Mouse (Mus musculus): ENCODE results near the gene Nt5c2. TPM values are rescaled to one million over a fixed set of nuclear protein-coding genes. Genes with fewer than 3 reads are reported as not detected.
"Not testable (repeated sequence)": the region's sequence is repeated elsewhere in the genome, so short reads cannot be mapped to it uniquely, and the experiment has no call there.

The Nt5c2 gene
- polyA plus RNA-seq, 1 experiment from 2014 or later = 85.4 TPM

- no peak overlapping the region for H3K4me2 ChIP-seq
- H3K36me3 ChIP-seq = no peaks in the 10 kb centered on the region
- H3K9me3 ChIP-seq = no peaks in the 10 kb centered on the region
- 75% methylated on average over 6 of the region's 6 CpGs for WGBS
- H3K27me3 ChIP-seq = no peaks in the 10 kb centered on the region
- H3K27ac ChIP-seq = no peak overlapping the region
- H3K9ac ChIP-seq (replicated peaks) = no peak overlapping the region
- H3K4me3 ChIP-seq (replicated peaks) = no peak overlapping the region
- no peak for ATAC-seq (ENCODE audit: insufficient number of reproducible peaks, insufficient read depth, low FRiP score, low TSS enrichment, low read depth)
- peaks cover 20% of the 10 kb centered on the region for H3K4me1 ChIP-seq (replicated peaks)
These were observed 27.3 kb downstream of the Nt5c2 start for GRCm38 (mm10) chr19:46987646-46988045.

GRCm38 (mm10) chr19:46984726-46985622, 30.0 kb downstream of the Nt5c2 start:
- no peak overlapping the region for H3K27ac ChIP-seq
- 86% methylated on average over 13 of the region's 13 CpGs for WGBS

GRCm38 (mm10) chr19:46983966-46984380, 31.0 kb downstream of the Nt5c2 start:
- H3K4me3 ChIP-seq (replicated peaks) = no peak overlapping the region
- 0 out of 2 replicates have a peak overlapping the region, but pooled peaks have one; percentile 4 for H3K4me2 ChIP-seq
- peaks cover 13% of the 10 kb centered on the region for H3K4me1 ChIP-seq (replicated peaks)
- no peak overlapping the region for H3K9ac ChIP-seq (replicated peaks)
- WGBS = 51% methylated on average over 11 of the region's 11 CpGs
- H3K36me3 ChIP-seq = no peaks in the 10 kb centered on the region
- no peaks in the 10 kb centered on the region for H3K9me3 ChIP-seq
- no peak for ATAC-seq (ENCODE audit: insufficient number of reproducible peaks, insufficient read depth, low FRiP score, low TSS enrichment, low read depth)
- H3K27me3 ChIP-seq = no peaks in the 10 kb centered on the region
- no peak overlapping the region for H3K27ac ChIP-seq

More at GRCm38 (mm10) chr19:46984726-46985622, 30.0 kb downstream of the Nt5c2 start:
- Histone ChIP-seq H3K27me3 (no peaks in the 10 kb centered on the region), H3K4me3 (replicated peaks) (no peak overlapping the region), H3K36me3 (no peaks in the 10 kb centered on the region), H3K4me1 (replicated peaks) (peaks cover 19% of the 10 kb centered on the region), H3K9ac (replicated peaks) (no peak overlapping the region), H3K9me3 (no peaks in the 10 kb centered on the region), H3K4me2 (no peak overlapping the region)
- no peak for ATAC-seq (ENCODE audit: insufficient number of reproducible peaks, insufficient read depth, low FRiP score, low TSS enrichment, low read depth)

- no peak overlapping the region for H3K9ac ChIP-seq (replicated peaks)
- ATAC-seq (ENCODE audit: insufficient number of reproducible peaks, insufficient read depth, low FRiP score, low TSS enrichment, low read depth) = no peak
- H3K27me3 ChIP-seq = no peaks in the 10 kb centered on the region
- H3K4me3 ChIP-seq (replicated peaks) = no peak overlapping the region
- no peak overlapping the region for H3K27ac ChIP-seq
- H3K4me2 ChIP-seq = no peak overlapping the region
- no peaks in the 10 kb centered on the region for H3K36me3 ChIP-seq
- peaks cover 13% of the 10 kb centered on the region for H3K4me1 ChIP-seq (replicated peaks)
- no peaks in the 10 kb centered on the region for H3K9me3 ChIP-seq
- whole genome bisulfite sequencing = 56% methylated on average over 14 of the region's 14 CpGs
These were observed 31.5 kb downstream of the Nt5c2 start for GRCm38 (mm10) chr19:46983352-46983965.

- H3K9ac ChIP-seq (replicated peaks) = no peak overlapping the region
These were observed 33.5 kb downstream of the Nt5c2 start for GRCm38 (mm10) chr19:46981462-46981861.

GRCm38 (mm10) chr19:46979781-46980105, 35.2 kb downstream of the Nt5c2 start:
- WGBS = 78% methylated on average over 3 of the region's 3 CpGs
- Histone ChIP-seq H3K27me3 (no peaks in the 10 kb centered on the region), H3K27ac (no peak overlapping the region), H3K4me1 (replicated peaks) (peaks cover 11% of the 10 kb centered on the region), H3K4me2 (no peak overlapping the region), H3K9ac (replicated peaks) (no peak overlapping the region), H3K36me3 (no peaks in the 10 kb centered on the region), H3K9me3 (no peaks in the 10 kb centered on the region), H3K4me3 (replicated peaks) (no peak overlapping the region)
- ATAC-seq (ENCODE audit: insufficient number of reproducible peaks, insufficient read depth, low FRiP score, low TSS enrichment, low read depth) = no peak

More at GRCm38 (mm10) chr19:46981462-46981861, 33.5 kb downstream of the Nt5c2 start:
- no peaks in the 10 kb centered on the region for H3K36me3 ChIP-seq
- H3K4me3 ChIP-seq (replicated peaks) = no peak overlapping the region
- no peaks in the 10 kb centered on the region for H3K9me3 ChIP-seq
- H3K27ac ChIP-seq = no peak overlapping the region
- H3K4me2 ChIP-seq = no peak overlapping the region
- 34% methylated on average over 6 of the region's 6 CpGs for WGBS
- H3K4me1 ChIP-seq (replicated peaks) = peaks cover 11% of the 10 kb centered on the region
- ATAC-seq (ENCODE audit: insufficient number of reproducible peaks, insufficient read depth, low FRiP score, low TSS enrichment, low read depth) = no peak
- H3K27me3 ChIP-seq = no peaks in the 10 kb centered on the region

- Histone ChIP-seq H3K36me3 (no peaks in the 10 kb centered on the region), H3K4me3 (replicated peaks) (no peak overlapping the region), H3K27me3 (no peaks in the 10 kb centered on the region), H3K4me2 (no peak overlapping the region), H3K9me3 (no peaks in the 10 kb centered on the region), H3K4me1 (replicated peaks) (peaks cover 11% of the 10 kb centered on the region), H3K27ac (no peak overlapping the region), H3K9ac (replicated peaks) (no peak overlapping the region)
- no peak for ATAC-seq (ENCODE audit: insufficient number of reproducible peaks, insufficient read depth, low FRiP score, low TSS enrichment, low read depth)
- 82% methylated on average over 17 of the region's 17 CpGs for WGBS
These were observed 35.8 kb downstream of the Nt5c2 start for GRCm38 (mm10) chr19:46978920-46979780.

- not testable (repeated sequence) for H3K9ac ChIP-seq (replicated peaks); H3K27ac ChIP-seq; ATAC-seq (ENCODE audit: insufficient number of reproducible peaks, insufficient read depth, low FRiP score, low TSS enrichment, low read depth); H3K27me3 ChIP-seq; H3K36me3 ChIP-seq; H3K4me2 ChIP-seq; H3K9me3 ChIP-seq; H3K4me1 ChIP-seq (replicated peaks); H3K4me3 ChIP-seq (replicated peaks)
- WGBS = 95% methylated on average over 3 of the region's 3 CpGs
These were observed 36.9 kb downstream of the Nt5c2 start for GRCm38 (mm10) chr19:46978069-46978468.

- ATAC-seq (ENCODE audit: insufficient number of reproducible peaks, insufficient read depth, low FRiP score, low TSS enrichment, low read depth) = no peak
- H3K4me1 ChIP-seq (replicated peaks) = no peaks in the 10 kb centered on the region
- no peak overlapping the region for H3K4me3 ChIP-seq (replicated peaks)
- H3K9ac ChIP-seq (replicated peaks) = no peak overlapping the region
- no peaks in the 10 kb centered on the region for H3K27me3 ChIP-seq
- 68% methylated on average over 6 of the region's 6 CpGs for WGBS
- H3K9me3 ChIP-seq = no peaks in the 10 kb centered on the region
- H3K4me2 ChIP-seq = no peak overlapping the region
- no peak overlapping the region for H3K27ac ChIP-seq
- no peaks in the 10 kb centered on the region for H3K36me3 ChIP-seq
These were observed 37.5 kb downstream of the Nt5c2 start for GRCm38 (mm10) chr19:46977460-46977859.

GRCm38 (mm10) chr19:46976743-46977142, 38.2 kb downstream of the Nt5c2 start:
- WGBS = 67% methylated on average over 2 of the region's 2 CpGs
- Histone ChIP-seq H3K36me3 (no peaks in the 10 kb centered on the region), H3K27me3 (no peaks in the 10 kb centered on the region)

GRCm38 (mm10) chr19:46975997-46976396, 39.0 kb downstream of the Nt5c2 start:
- WGBS = 84% methylated on average over 8 of the region's 8 CpGs
- no peak overlapping the region for H3K27ac ChIP-seq
- H3K4me3 ChIP-seq (replicated peaks) = no peak overlapping the region
- 0 out of 2 replicates have a peak, but pooled peaks cover 3% of the 10 kb centered on the region for H3K4me1 ChIP-seq (replicated peaks)
- H3K27me3 ChIP-seq = no peaks in the 10 kb centered on the region
- H3K9ac ChIP-seq (replicated peaks) = no peak overlapping the region
- H3K36me3 ChIP-seq = no peaks in the 10 kb centered on the region
- ATAC-seq (ENCODE audit: insufficient number of reproducible peaks, insufficient read depth, low FRiP score, low TSS enrichment, low read depth) = no peak
- H3K9me3 ChIP-seq = no peaks in the 10 kb centered on the region
- H3K4me2 ChIP-seq = no peak overlapping the region

More at GRCm38 (mm10) chr19:46976743-46977142, 38.2 kb downstream of the Nt5c2 start:
- H3K4me1 ChIP-seq (replicated peaks) = no peaks in the 10 kb centered on the region
- H3K4me2 ChIP-seq = no peak overlapping the region
- no peak overlapping the region for H3K4me3 ChIP-seq (replicated peaks)
- no peaks in the 10 kb centered on the region for H3K9me3 ChIP-seq
- no peak overlapping the region for H3K9ac ChIP-seq (replicated peaks)
- H3K27ac ChIP-seq = no peak overlapping the region
- ATAC-seq (ENCODE audit: insufficient number of reproducible peaks, insufficient read depth, low FRiP score, low TSS enrichment, low read depth) = no peak
